Mouse (Mus musculus): ENCODE data around the gene Ralgps1.

Gene Ralgps1

GRCm38 (mm10) chr2:33370777-33371647, at the start of gene Ralgps1:
Ralgps1 (minus strand) TSS chr2:33371486.
- in situ Hi-C loops (cut with MboI), result no loop called here

GRCm38 (mm10) chr2:33417454-33417853, 46.2 kb upstream of the Ralgps1 start:
- in situ Hi-C loops (cut with MboI), result no loop called here

- in situ Hi-C loops (cut with MboI), result no loop called here
Observed at GRCm38 (mm10) chr2:33414019-33414418, 42.7 kb upstream of the Ralgps1 start.

GRCm38 (mm10) chr2:33412111-33412510, 40.8 kb upstream of the Ralgps1 start:
- in situ Hi-C loops (cut with MboI), result no loop called here

- in situ Hi-C loops (cut with MboI), result no loop called here
Observed at GRCm38 (mm10) chr2:33403511-33404003, 32.3 kb upstream of the Ralgps1 start.

GRCm38 (mm10) chr2:33402638-33403037, 31.4 kb upstream of the Ralgps1 start:
- in situ Hi-C loops (cut with MboI), result no loop called here

GRCm38 (mm10) chr2:33402236-33402635, 30.9 kb upstream of the Ralgps1 start:
- in situ Hi-C loops (cut with MboI), result no loop called here

GRCm38 (mm10) chr2:33401217-33401616, 29.9 kb upstream of the Ralgps1 start:
- in situ Hi-C loops (cut with MboI), result no loop called here

- in situ Hi-C loops (cut with MboI), result no loop called here
Observed at GRCm38 (mm10) chr2:33400541-33400940, 29.3 kb upstream of the Ralgps1 start.

- in situ Hi-C loops (cut with MboI), result no loop called here
Observed at GRCm38 (mm10) chr2:33399091-33399490, 27.8 kb upstream of the Ralgps1 start.

- in situ Hi-C loops (cut with MboI), result no loop called here
Observed at GRCm38 (mm10) chr2:33397036-33397435, 25.8 kb upstream of the Ralgps1 start.

GRCm38 (mm10) chr2:33395053-33395452, 23.8 kb upstream of the Ralgps1 start:
- in situ Hi-C loops (cut with MboI), result no loop called here

- in situ Hi-C loops (cut with MboI), result no loop called here
Observed at GRCm38 (mm10) chr2:33393951-33394635, 22.8 kb upstream of the Ralgps1 start.

- in situ Hi-C loops (cut with MboI), result no loop called here
Observed at GRCm38 (mm10) chr2:33393021-33393420, 21.7 kb upstream of the Ralgps1 start.

- in situ Hi-C loops (cut with MboI), result no loop called here
Observed at GRCm38 (mm10) chr2:33371648-33372408, 542 bp upstream of the Ralgps1 start.

- in situ Hi-C loops (cut with MboI), result no loop called here
Observed at GRCm38 (mm10) chr2:33370276-33370776, 960 bp downstream of the Ralgps1 start.

GRCm38 (mm10) chr2:33369453-33369852, 1.8 kb downstream of the Ralgps1 start:
- in situ Hi-C loops (cut with MboI), result no loop called here

- in situ Hi-C loops (cut with MboI), result no loop called here
Observed at GRCm38 (mm10) chr2:33368486-33368885, 2.8 kb downstream of the Ralgps1 start.

GRCm38 (mm10) chr2:33365703-33366471, 5.4 kb downstream of the Ralgps1 start:
- in situ Hi-C loops (cut with MboI), result no loop called here

GRCm38 (mm10) chr2:33364656-33365055, 6.6 kb downstream of the Ralgps1 start:
- in situ Hi-C loops (cut with MboI), result no loop called here

GRCm38 (mm10) chr2:33363890-33364289, 7.4 kb downstream of the Ralgps1 start:
- in situ Hi-C loops (cut with MboI), result no loop called here
